Mouse (Mus musculus): Measurements from ENCODE around the gene Trim7. TPM values are rescaled to one million over a fixed set of nuclear protein-coding genes. Genes with fewer than 3 reads are reported as not detected.

Trim7 gene
- 2.8 TPM for polyA plus RNA-seq (2014; fragmentation: Illumina TruSeq; extraction: RNeasy Lipid Tissue Mini Kit (QIAGEN cat#74804); ENCODE audit: insufficient read depth, low read depth, low replicate concordance)

DNA sequence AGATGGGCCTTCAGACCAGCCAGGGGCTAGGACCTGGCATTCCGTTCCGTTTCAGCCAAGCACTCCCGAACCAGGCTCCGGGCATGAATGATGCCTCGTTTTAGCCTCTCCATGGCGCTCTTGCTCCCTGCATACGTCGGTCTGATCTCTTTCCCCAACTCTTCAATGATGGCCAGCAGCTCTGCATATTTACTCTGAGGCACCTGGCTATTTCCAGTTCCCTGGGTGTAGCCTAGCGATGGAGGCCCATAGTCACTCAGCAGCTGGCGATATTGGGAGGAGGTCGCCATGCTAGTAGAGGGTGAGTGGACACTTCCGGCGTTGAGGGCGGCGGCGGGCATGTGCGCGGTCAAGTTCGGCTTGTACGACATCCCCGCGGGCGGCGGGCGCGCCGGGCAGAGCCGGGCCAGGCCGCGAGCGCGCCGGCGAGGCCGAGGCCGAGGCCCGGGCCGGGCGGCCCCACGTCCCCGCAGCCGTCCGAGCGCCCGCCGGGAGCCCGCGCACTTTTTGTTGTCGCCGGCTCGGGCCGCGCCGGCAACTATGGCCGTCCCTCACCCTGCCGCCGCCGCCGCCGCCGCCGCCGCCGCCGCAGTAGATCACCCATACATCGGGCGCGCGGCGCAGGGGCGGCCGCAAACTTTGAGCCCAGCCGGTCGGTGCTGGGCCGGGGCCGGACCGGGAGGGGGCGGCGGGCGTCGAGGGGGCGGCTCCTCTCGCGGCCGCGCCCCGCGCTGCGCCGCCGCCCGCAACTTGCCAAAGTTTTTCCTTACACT lies at the start of gene Trim7, which contains the start of gene Gm12184:
Gene Trim7 (plus strand): TSS at position 162 of the 773 bp plus-strand sequence.
Gene Gm12184 (minus strand): TSS at position 677 of the 773 bp plus-strand sequence.

DNA sequence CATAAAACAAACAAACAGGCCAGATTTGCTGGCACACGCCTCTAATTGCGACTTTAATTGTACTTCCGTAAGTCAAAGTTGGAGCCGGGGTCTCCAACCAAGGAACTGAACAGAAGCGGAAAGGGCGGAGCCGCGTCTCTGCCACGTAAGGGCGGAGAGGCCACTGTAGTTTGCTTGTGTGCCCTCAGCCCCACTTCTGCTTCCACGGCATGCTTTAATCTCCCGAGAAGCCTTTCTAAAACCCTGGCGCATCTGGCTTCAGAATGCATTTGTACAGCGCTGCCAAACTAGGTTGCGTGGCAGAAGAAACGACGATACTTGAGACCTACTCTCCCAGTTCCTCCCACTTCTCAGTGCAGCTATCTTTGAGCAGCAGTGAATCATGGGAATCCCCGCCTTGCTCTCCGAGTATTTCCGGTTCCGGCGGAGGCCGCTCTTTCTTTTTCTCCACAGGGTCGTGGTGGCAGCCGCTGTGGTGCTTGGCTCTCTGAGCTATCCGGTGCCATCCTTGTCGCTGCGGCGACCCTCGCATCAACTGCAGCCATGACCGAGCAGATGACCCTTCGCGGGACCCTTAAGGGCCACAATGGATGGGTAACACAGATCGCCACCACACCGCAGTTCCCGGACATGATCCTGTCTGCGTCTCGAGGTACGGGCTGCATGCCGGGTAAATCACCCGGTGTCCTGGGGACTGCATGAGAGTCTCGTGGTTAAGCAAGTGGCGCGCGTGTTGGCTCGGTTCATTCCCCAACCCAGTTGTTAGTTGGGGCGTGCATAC lies 25.8 kb upstream of the Trim7 start, which contains the start of gene Rack1:
Gene Rack1 (plus strand): TSS at position 412 of the 781 bp plus-strand sequence.

DNA sequence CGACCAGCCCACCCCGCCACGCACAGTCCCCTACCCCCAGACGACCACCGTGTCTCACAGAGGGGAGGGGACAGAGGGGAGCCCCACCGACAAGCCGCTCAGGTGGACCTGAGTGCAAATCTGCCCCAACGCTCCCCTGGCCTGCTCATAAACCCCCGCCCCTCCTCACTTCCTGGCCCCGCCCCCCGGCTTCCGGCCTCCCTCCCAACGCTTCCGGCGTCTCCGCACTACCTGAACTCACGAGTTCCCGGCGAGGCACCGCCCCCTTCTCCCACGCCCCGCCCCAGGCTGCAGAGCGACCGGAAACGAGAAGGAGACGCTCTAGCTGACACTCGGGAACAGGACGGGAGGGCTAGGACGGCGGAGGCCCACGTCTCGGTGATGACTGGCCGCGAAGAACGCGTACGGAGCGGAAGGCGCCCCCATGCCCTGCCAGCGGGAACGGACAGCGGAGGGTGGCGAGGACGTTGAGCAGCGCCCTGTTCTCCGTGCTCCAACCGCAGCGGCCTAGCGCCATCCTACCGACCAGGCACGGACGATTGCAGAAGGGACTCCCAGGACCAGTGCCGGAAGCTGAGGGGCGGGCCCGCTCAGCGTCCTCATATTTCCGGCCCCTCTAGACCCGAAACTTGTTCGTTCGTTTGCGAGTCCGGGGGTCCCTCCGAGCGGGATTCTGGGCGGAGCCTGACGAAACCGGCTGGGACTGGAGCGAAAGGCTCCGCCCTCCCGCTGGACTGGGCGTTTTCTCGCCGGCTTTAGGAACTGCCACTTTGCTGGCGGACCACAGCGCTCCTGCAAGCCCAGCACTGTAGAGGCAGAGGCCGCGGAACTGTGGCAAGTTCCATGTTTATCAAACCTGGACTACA lies 8.9 kb upstream of the Trim7 start, which contains the start of gene Trim41:
Gene Trim41 (minus strand): TSS at position 554 of the 866 bp plus-strand sequence.

DNA sequence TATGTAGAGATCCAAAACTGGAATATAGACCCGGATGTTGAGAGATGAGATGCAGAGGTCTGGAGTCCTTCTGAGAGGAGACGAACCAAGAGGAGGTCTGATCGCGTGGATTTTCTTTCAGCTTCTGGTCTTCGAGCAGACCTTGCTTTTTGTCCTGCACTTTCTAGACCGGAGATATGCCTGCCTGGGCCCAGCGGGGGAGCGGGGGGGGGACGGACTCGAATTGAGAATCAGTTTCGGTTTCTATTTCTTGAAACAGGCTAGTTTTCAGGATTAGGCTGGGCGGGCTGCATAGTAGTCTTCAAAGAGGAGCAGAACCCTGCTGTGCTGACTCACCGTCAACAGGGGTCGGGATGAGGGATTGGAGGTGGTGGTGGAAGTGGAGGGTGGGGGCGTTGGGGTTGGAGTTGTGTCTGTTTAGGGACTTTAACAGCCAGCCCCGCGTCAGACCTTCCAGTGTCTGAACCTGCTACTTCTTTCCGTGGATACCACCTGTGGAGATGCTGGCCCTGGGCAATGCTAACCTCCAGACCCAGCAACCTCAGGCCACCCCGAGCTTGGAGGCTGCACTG lies 45.3 kb downstream of the Trim7 start, which contains the start of gene Irgm1:
Gene Irgm1 (minus strand): TSS at position 483 of the 572 bp plus-strand sequence.

Other genes with a start within 250 kb of the Trim7 start
- gene Rack1, start 25.8 kb upstream of the Trim7 start, polyA plus RNA-seq (2014; fragmentation: Illumina TruSeq; extraction: RNeasy Lipid Tissue Mini Kit (QIAGEN cat#74804); ENCODE audit: insufficient read depth, low read depth, low replicate concordance) = 1,079 TPM
- gene Trim41, start 8.8 kb upstream of the Trim7 start, polyA plus RNA-seq (2014; fragmentation: Illumina TruSeq; extraction: RNeasy Lipid Tissue Mini Kit (QIAGEN cat#74804); ENCODE audit: insufficient read depth, low read depth, low replicate concordance) = 15.0 TPM
- gene Gm12184, start 515 bp downstream of the Trim7 start, polyA plus RNA-seq (2014; fragmentation: Illumina TruSeq; extraction: RNeasy Lipid Tissue Mini Kit (QIAGEN cat#74804); ENCODE audit: insufficient read depth, low read depth, low replicate concordance) = 8.9 TPM
- gene Irgm1, start 45.5 kb downstream of the Trim7 start, polyA plus RNA-seq (2014; fragmentation: Illumina TruSeq; extraction: RNeasy Lipid Tissue Mini Kit (QIAGEN cat#74804); ENCODE audit: insufficient read depth, low read depth, low replicate concordance) = 22.6 TPM
- gene Gm5431, start 76.1 kb downstream of the Trim7 start, polyA plus RNA-seq (2014; fragmentation: Illumina TruSeq; extraction: RNeasy Lipid Tissue Mini Kit (QIAGEN cat#74804); ENCODE audit: insufficient read depth, low read depth, low replicate concordance) = 0.97 TPM
- 2.9 TPM for gene Psme2b, start 120.0 kb downstream of the Trim7 start, polyA plus RNA-seq (2014; fragmentation: Illumina TruSeq; extraction: RNeasy Lipid Tissue Mini Kit (QIAGEN cat#74804); ENCODE audit: insufficient read depth, low read depth, low replicate concordance)
- 0.87 TPM for gene Olfr56, start 152.7 kb downstream of the Trim7 start, polyA plus RNA-seq (2014; fragmentation: Illumina TruSeq; extraction: RNeasy Lipid Tissue Mini Kit (QIAGEN cat#74804); ENCODE audit: insufficient read depth, low read depth, low replicate concordance)
- gene 9930111J21Rik1, start 153.3 kb downstream of the Trim7 start, polyA plus RNA-seq (2014; fragmentation: Illumina TruSeq; extraction: RNeasy Lipid Tissue Mini Kit (QIAGEN cat#74804); ENCODE audit: insufficient read depth, low read depth, low replicate concordance) = 1.6 TPM
- gene Gm12185, start 166.1 kb downstream of the Trim7 start, polyA plus RNA-seq (2014; fragmentation: Illumina TruSeq; extraction: RNeasy Lipid Tissue Mini Kit (QIAGEN cat#74804); ENCODE audit: insufficient read depth, low read depth, low replicate concordance) = 0.61 TPM
- 6.5 TPM for gene Tgtp1, start 168.0 kb downstream of the Trim7 start, polyA plus RNA-seq (2014; fragmentation: Illumina TruSeq; extraction: RNeasy Lipid Tissue Mini Kit (QIAGEN cat#74804); ENCODE audit: insufficient read depth, low read depth, low replicate concordance)
- 3.5 TPM for gene 9930111J21Rik2, start 225.1 kb downstream of the Trim7 start, polyA plus RNA-seq (2014; fragmentation: Illumina TruSeq; extraction: RNeasy Lipid Tissue Mini Kit (QIAGEN cat#74804); ENCODE audit: insufficient read depth, low read depth, low replicate concordance)
- gene Tgtp2, start 238.1 kb downstream of the Trim7 start, polyA plus RNA-seq (2014; fragmentation: Illumina TruSeq; extraction: RNeasy Lipid Tissue Mini Kit (QIAGEN cat#74804); ENCODE audit: insufficient read depth, low read depth, low replicate concordance) = 23.2 TPM

All from lung, adult 10 weeks (tissue).